Mouse (Mus musculus): ENCODE measurements around the gene Adamts2.

Adamts2 gene

GRCm38 (mm10) chr11:50623806-50624205 is 21.9 kb downstream of the Adamts2 start:
- no peak for DNase-seq (ENCODE audit: low read depth)

GRCm38 (mm10) chr11:50624239-50624638 is 22.4 kb downstream of the Adamts2 start:
- no peak for DNase-seq (ENCODE audit: low read depth)

- no peak for DNase-seq (ENCODE audit: low read depth)
Observed at GRCm38 (mm10) chr11:50624720-50625119, 22.8 kb downstream of the Adamts2 start.

GRCm38 (mm10) chr11:50628915-50629314 is 27.0 kb downstream of the Adamts2 start:
- DNase-seq (ENCODE audit: low read depth), result no peak

DNA sequence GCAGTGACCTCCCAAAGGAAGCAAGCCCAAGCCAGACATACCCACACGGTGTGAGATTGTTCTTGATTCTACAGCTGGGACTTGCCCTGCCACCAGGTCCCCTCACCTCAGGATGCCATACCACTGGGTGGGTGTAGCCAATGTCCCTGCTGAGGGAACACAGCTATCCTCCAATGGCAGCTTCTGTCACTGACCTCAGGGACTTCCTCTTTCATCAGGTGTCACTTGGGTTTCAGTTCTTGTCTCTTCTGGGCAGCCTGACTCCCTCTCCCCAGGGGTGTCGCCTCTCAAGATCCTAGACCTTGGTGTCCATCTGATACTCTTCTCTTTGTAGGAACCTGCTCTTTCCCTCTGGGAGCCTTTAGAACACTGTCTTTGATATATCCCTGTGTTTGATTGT is 28.6 kb downstream of the Adamts2 start:
- DNase-seq (ENCODE audit: low read depth), result no peak

GRCm38 (mm10) chr11:50632270-50632669 is 30.4 kb downstream of the Adamts2 start:
- no peak for DNase-seq (ENCODE audit: low read depth)

- DNase-seq (ENCODE audit: low read depth), result no peak
Observed at GRCm38 (mm10) chr11:50635051-50635590, 33.2 kb downstream of the Adamts2 start.

GRCm38 (mm10) chr11:50637026-50637425 is 35.1 kb downstream of the Adamts2 start:
- no peak for DNase-seq (ENCODE audit: low read depth)

DNA sequence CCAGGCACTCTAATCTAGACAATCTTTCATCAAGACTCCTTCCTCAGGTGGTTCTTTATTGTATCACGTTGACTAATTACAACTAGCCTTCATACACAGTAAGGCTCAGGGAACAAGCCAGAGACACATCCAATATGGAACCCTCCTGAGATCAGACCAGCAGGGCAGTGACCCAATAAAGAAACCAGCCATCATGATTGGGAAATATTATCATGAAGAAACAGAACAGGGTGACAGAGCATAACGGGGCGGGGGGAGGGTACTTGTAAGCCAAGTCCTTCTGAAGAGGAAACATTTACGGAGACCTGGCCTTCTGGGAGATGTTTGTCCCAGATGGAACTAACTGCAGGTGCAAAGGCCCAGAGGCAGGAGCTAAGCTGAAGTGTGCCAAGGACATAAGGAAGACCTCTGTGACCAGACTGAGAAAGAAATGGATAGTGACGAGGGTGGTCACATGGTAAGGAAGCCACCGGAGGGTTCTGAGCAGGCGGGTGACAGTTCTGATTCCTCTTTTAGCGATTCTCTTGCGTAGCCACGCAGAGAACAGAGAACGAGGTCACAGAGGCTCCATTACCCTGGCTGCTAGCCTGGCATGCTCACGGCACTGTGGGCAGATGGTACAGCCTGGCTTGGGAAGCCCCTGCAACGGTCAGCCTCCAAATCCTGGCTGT is 36.4 kb downstream of the Adamts2 start:
- no peak for DNase-seq (ENCODE audit: low read depth)

- no peak for DNase-seq (ENCODE audit: low read depth)
Observed at GRCm38 (mm10) chr11:50638868-50639220, 37.0 kb downstream of the Adamts2 start.

- no peak for DNase-seq (ENCODE audit: low read depth)
Observed at GRCm38 (mm10) chr11:50642583-50642982, 40.7 kb downstream of the Adamts2 start.

- DNase-seq (ENCODE audit: low read depth), result no peak
Observed at GRCm38 (mm10) chr11:50646148-50646547, 44.3 kb downstream of the Adamts2 start.

DNA sequence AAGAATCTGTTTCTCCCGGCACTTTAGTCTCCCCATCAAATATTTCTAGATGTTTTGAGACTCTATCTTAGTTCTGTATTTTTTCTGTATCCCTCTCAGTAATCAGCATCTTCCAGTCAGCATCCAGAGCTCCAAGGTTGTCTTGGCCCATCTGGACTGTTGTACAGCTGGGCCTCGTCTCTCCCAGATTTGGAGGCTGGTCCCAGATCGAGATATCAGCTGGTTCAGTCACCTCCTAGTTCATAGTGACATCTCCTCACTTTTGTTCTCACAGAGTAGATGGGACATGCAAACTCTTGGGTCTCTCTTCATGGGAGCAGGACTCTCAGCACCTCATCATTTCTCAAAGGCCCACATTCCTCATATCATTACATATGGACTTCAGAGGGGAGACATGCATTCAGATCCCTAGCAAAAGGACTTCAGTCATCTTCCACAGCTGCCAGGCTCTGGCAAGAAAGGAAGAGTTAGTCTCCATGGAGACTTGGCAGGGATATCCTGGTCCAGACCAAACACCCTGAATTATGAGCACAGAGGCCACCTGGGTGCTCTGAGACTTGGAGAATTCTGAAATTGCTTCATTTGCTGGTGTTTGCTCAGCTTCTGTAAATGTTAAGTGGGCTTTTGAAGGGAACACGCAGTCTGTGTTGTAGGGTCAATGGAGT is 46.4 kb downstream of the Adamts2 start:
- DNase-seq (ENCODE audit: low read depth), result no peak

DNA sequence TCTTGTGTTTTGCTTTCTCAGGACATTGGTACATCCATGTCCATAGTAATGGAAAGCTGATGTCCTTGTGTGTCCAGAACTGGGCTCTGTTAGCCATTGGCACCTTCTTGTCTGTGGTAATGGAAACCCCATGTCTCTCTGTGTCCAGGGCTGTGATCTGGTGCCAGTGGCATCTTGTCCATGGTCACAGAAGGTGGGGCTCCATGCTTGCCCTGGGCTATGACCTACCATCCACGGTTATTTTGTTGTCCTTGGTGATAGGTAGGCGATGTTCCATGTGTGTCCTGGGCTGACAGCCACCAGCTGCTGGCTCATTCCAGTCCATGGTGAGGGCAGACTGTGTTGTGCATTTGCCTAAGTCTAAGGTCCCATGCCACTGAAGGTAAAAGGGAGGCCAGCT is 48.2 kb downstream of the Adamts2 start:
- no peak for DNase-seq (ENCODE audit: low read depth)

DNA sequence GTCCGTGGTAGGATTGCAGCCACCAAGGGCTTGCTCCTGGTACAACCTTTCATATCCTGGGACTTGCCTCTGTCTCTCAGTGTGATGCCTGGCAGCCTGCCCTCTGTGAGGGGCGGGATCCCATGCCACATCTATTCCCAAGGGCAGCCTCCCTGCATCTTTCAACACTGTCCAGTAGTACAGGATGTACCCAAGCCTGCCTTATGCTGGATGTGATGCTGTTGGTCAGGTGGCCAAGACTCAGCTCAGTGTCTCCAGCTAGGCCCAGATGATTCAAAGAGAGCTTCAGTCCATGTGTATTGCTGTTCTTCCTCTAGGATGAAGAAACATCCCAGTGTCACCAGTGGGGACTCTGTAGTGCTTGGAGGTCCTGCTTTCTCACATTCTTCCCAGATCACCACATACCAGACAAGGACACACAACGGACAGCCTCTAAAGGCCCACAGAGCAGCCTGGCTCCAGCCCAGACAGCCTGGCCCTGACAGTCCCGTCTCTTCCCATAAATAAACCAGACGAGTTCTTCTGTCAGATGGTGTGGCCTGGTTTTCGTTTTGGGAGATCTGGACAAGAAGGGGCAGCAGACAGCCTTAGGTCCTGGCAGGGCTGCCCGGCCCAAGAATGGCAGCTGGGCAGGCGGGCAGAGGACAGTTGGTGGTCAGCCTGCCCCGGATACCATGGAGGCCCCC is 52.0 kb downstream of the Adamts2 start:
- no peak for DNase-seq (ENCODE audit: low read depth)

DNA sequence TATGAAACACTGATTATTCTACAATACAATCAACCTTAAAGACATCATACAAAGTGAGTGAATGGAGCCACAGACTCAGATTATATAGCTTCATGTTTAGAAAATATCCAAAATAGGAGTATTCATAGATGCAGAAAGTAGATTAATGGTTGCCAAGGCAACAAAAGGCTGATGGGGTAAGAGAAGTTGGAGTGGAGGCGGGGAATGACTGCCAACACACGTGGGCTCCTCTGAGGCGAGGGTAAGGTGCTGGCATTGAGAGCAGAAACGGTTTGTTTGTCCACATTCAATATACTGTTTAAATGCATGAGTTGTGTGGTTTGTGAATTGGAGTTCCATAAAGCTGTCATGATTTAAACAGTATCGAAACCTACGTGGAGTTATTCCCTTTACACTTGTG is 56.9 kb downstream of the Adamts2 start:
- DNase-seq (ENCODE audit: low read depth), result no peak

- DNase-seq (ENCODE audit: low read depth), result no peak
Observed at GRCm38 (mm10) chr11:50662176-50662575, 60.3 kb downstream of the Adamts2 start.

GRCm38 (mm10) chr11:50664826-50665225 is 62.9 kb downstream of the Adamts2 start:
- DNase-seq (ENCODE audit: low read depth), result no peak

DNA sequence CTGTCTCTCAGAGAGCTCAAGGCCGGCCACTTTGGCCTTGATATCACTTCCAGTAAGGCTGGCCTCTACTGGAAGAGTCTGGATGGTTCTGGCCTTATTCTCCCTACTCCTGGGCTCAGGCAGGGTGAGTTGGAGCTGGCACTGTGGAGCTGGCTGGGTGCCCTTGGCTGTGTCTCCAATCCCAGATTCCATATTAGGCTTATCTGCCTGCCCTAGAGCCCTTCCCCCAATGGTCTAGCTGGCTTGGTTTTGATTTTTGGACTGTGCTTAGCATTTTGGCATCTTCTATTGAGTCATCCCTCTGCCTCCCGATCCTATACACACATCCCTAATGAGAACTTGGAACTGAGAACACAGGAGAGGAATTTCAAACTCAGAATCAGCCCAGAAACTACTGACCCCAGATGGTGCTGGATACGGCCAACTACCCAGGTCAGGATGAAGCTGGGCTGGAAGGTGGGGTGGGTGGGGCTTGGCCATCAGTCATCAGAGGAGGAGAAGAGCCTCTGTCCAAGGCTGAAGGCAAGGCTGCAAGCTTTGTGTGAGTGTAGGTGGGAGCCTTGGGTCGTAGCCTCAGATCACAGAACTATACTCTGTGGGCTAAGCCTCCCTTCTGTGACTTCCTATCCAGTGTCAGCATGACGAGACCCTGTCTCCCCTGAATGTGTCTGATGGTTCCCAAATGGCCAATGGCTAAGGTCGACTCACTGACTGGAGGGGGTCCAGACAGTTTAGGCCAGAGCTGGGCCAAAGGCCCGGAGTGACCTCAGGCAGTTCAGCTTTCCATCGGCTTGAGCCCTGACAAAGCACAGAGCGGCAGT is 67.9 kb downstream of the Adamts2 start:
- DNase-seq (ENCODE audit: low read depth), result no peak

GRCm38 (mm10) chr11:50670363-50670725 is 68.5 kb downstream of the Adamts2 start:
- no peak for DNase-seq (ENCODE audit: low read depth)

DNA sequence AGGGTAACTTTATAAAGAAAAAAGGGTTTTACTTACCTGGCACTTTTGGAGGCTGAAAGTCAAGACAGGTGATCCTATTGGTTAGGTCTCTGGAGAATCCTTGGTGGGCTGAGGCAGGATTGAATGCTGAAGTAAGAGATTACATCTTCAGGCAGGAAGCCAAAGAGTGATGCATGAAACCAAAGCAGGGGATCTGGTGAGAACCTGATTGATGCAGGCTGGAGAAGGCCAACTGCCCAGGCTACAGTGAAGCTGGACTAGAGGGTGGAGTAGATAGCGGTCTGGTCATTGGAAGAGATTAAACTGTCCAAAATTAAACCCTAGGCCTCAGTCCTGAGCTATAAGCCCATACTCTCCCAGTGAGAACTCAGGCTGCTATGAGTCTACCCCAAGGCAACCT is 69.0 kb downstream of the Adamts2 start:
- no peak for DNase-seq (ENCODE audit: low read depth)

DNA sequence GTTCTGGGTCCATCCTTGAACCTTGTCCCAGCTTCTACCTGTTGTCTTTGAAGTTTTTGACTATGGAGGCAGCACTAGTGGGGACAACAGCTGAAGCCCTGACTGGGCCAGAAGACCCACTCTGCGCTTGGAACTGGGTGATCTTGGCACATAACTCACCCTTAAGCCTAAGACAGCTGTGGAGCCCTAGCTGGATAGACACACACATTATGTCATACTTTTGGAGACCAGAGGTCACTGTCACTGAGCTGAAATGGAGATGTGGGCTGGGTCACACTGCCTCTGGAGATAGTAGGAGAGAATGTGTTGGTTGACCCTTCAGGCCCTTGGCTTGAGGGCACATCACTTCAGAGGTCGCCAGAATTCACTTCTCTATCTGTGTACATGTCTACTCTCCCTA is 69.5 kb downstream of the Adamts2 start:
- no peak for DNase-seq (ENCODE audit: low read depth)

Data from naive thymus-derived CD4-positive, alpha-beta T cell, adult 2 months (primary cell).